Mouse (Mus musculus): ENCODE results near the gene Ndufaf2. TPM values are rescaled to one million over a fixed set of nuclear protein-coding genes. Genes with fewer than 3 reads are reported as not detected.

The Ndufaf2 gene
- polyA plus RNA-seq, 1 experiment from 2014 or later = 101 TPM

GRCm38 (mm10) chr13:108132031-108132819 is 26.2 kb downstream of the Ndufaf2 start:
- H3K4me2 ChIP-seq = no peak overlapping the region
- H3K9ac ChIP-seq = no peak overlapping the region
- no peak overlapping the region for H3K27ac ChIP-seq
- H3K27me3 ChIP-seq = no peaks in the 10 kb centered on the region
- WGBS = 65% methylated on average over 6 of the region's 6 CpGs
- no peaks in the 10 kb centered on the region for H3K9me3 ChIP-seq
- no peak for ATAC-seq (ENCODE audit: insufficient number of reproducible peaks, insufficient read depth, low FRiP score, low TSS enrichment, low read depth)
- H3K36me3 ChIP-seq = no peaks in the 10 kb centered on the region
- H3K4me1 ChIP-seq = peaks cover 4% of the 10 kb centered on the region; the same call in 1 of the 2 replicates
- no peak overlapping the region for H3K4me3 ChIP-seq

GRCm38 (mm10) chr13:108130737-108131136 is 27.7 kb downstream of the Ndufaf2 start:
- 93% methylated on average over 5 of the region's 5 CpGs for WGBS
- Histone ChIP-seq H3K4me1 (peaks cover 4% of the 10 kb centered on the region; the same call in 1 of the 2 replicates), H3K9ac (no peak overlapping the region), H3K27me3 (no peaks in the 10 kb centered on the region), H3K4me3 (no peak overlapping the region), H3K27ac (no peak overlapping the region), H3K4me2 (no peak overlapping the region), H3K36me3 (no peaks in the 10 kb centered on the region), H3K9me3 (no peaks in the 10 kb centered on the region)
- no peak for ATAC-seq (ENCODE audit: insufficient number of reproducible peaks, insufficient read depth, low FRiP score, low TSS enrichment, low read depth)

- no peaks in the 10 kb centered on the region for H3K9me3 ChIP-seq
- ATAC-seq (ENCODE audit: insufficient number of reproducible peaks, insufficient read depth, low FRiP score, low TSS enrichment, low read depth) = no peak
- H3K4me2 ChIP-seq = no peak overlapping the region
- H3K4me1 ChIP-seq = peaks cover 4% of the 10 kb centered on the region; the same call in 1 of the 2 replicates
- no peaks in the 10 kb centered on the region for H3K36me3 ChIP-seq
- no peak overlapping the region for H3K4me3 ChIP-seq
- H3K27ac ChIP-seq = no peak overlapping the region
- WGBS = 55% methylated on average over 7 of the region's 7 CpGs
- no peaks in the 10 kb centered on the region for H3K27me3 ChIP-seq
- no peak overlapping the region for H3K9ac ChIP-seq
Measured at GRCm38 (mm10) chr13:108129070-108129469, 29.4 kb downstream of the Ndufaf2 start.

GRCm38 (mm10) chr13:108127883-108128282 is 30.5 kb downstream of the Ndufaf2 start:
- no peak for ATAC-seq (ENCODE audit: insufficient number of reproducible peaks, insufficient read depth, low FRiP score, low TSS enrichment, low read depth)
- 70% methylated on average over 1 of the region's 1 CpGs for WGBS
- Histone ChIP-seq H3K27me3 (no peaks in the 10 kb centered on the region), H3K9ac (no peak overlapping the region), H3K4me3 (no peak overlapping the region), H3K27ac (no peak overlapping the region), H3K9me3 (no peaks in the 10 kb centered on the region), H3K36me3 (no peaks in the 10 kb centered on the region), H3K4me2 (no peak overlapping the region), H3K4me1 (peaks cover 7% of the 10 kb centered on the region)

- no peak overlapping the region for H3K4me2 ChIP-seq
- WGBS = 12% methylated on average over 1 of the region's 1 CpGs
- ATAC-seq (ENCODE audit: insufficient number of reproducible peaks, insufficient read depth, low FRiP score, low TSS enrichment, low read depth) = no peak
Measured at GRCm38 (mm10) chr13:108127130-108127529, 31.3 kb downstream of the Ndufaf2 start.

GRCm38 (mm10) chr13:108126246-108126645 is 32.2 kb downstream of the Ndufaf2 start:
- no peak for ATAC-seq (ENCODE audit: insufficient number of reproducible peaks, insufficient read depth, low FRiP score, low TSS enrichment, low read depth)
- H3K9me3 ChIP-seq = no peaks in the 10 kb centered on the region
- H3K27me3 ChIP-seq = no peaks in the 10 kb centered on the region
- peaks cover 6% of the 10 kb centered on the region; the same call in 1 of the 2 replicates for H3K4me1 ChIP-seq
- H3K9ac ChIP-seq = no peak overlapping the region
- H3K4me2 ChIP-seq = no peak overlapping the region
- H3K27ac ChIP-seq = no peak overlapping the region
- no peak overlapping the region for H3K4me3 ChIP-seq
- no peaks in the 10 kb centered on the region for H3K36me3 ChIP-seq
- WGBS = 90% methylated on average over 2 of the region's 2 CpGs

More at GRCm38 (mm10) chr13:108127130-108127529, 31.3 kb downstream of the Ndufaf2 start:
- Histone ChIP-seq H3K9ac (no peak overlapping the region), H3K27ac (no peak overlapping the region), H3K27me3 (no peaks in the 10 kb centered on the region), H3K36me3 (no peaks in the 10 kb centered on the region), H3K4me3 (no peak overlapping the region), H3K9me3 (no peaks in the 10 kb centered on the region), H3K4me1 (peaks cover 6% of the 10 kb centered on the region; the same call in 1 of the 2 replicates)

GRCm38 (mm10) chr13:108124096-108124495 is 34.3 kb downstream of the Ndufaf2 start:
- Histone ChIP-seq H3K4me2 (no peak overlapping the region), H3K27me3 (no peaks in the 10 kb centered on the region), H3K36me3 (no peaks in the 10 kb centered on the region), H3K4me3 (no peak overlapping the region), H3K27ac (no peak overlapping the region), H3K9ac (no peak overlapping the region), H3K9me3 (no peaks in the 10 kb centered on the region), H3K4me1 (peaks cover 6% of the 10 kb centered on the region; the same call in 1 of the 2 replicates)
- WGBS = 83% methylated on average over 11 of the region's 11 CpGs
- ATAC-seq (ENCODE audit: insufficient number of reproducible peaks, insufficient read depth, low FRiP score, low TSS enrichment, low read depth) = no peak

- Histone ChIP-seq H3K4me3 (no peak overlapping the region), H3K4me2 (peak overlapping the region; percentile 41), H3K27ac (no peak overlapping the region), H3K27me3 (no peaks in the 10 kb centered on the region), H3K9ac (no peak overlapping the region), H3K36me3 (no peaks in the 10 kb centered on the region), H3K9me3 (no peaks in the 10 kb centered on the region), H3K4me1 (peaks cover 6% of the 10 kb centered on the region; the same call in 1 of the 2 replicates)
- ATAC-seq (ENCODE audit: insufficient number of reproducible peaks, insufficient read depth, low FRiP score, low TSS enrichment, low read depth) = no peak
- 20% methylated on average over 15 of the region's 15 CpGs for WGBS
Measured at GRCm38 (mm10) chr13:108123109-108123723, 35.2 kb downstream of the Ndufaf2 start.

- Histone ChIP-seq H3K27me3 (no peaks in the 10 kb centered on the region), H3K4me3 (no peak overlapping the region), H3K36me3 (no peaks in the 10 kb centered on the region), H3K27ac (no peak overlapping the region), H3K9me3 (no peaks in the 10 kb centered on the region), H3K4me1 (peaks cover 6% of the 10 kb centered on the region; the same call in 1 of the 2 replicates), H3K9ac (no peak overlapping the region), H3K4me2 (no peak overlapping the region)
- no peak for ATAC-seq (ENCODE audit: insufficient number of reproducible peaks, insufficient read depth, low FRiP score, low TSS enrichment, low read depth)
- 85% methylated on average over 9 of the region's 9 CpGs for WGBS
Measured at GRCm38 (mm10) chr13:108119411-108120310, 38.8 kb downstream of the Ndufaf2 start.

- no peak for ATAC-seq (ENCODE audit: insufficient number of reproducible peaks, insufficient read depth, low FRiP score, low TSS enrichment, low read depth)
- Histone ChIP-seq H3K9me3 (no peaks in the 10 kb centered on the region), H3K4me1 (peaks cover 3% of the 10 kb centered on the region; the same call in 1 of the 2 replicates), H3K9ac (no peak overlapping the region), H3K4me3 (no peak overlapping the region), H3K27me3 (no peaks in the 10 kb centered on the region), H3K4me2 (no peak overlapping the region), H3K27ac (no peak overlapping the region), H3K36me3 (no peaks in the 10 kb centered on the region)
- WGBS = 44% methylated on average over 1 of the region's 1 CpGs
Measured at GRCm38 (mm10) chr13:108118188-108118587, 40.2 kb downstream of the Ndufaf2 start.

GRCm38 (mm10) chr13:108117654-108118053 is 40.8 kb downstream of the Ndufaf2 start:
- Histone ChIP-seq H3K4me3 (no peak overlapping the region), H3K4me2 (no peak overlapping the region), H3K27me3 (no peaks in the 10 kb centered on the region), H3K27ac (no peak overlapping the region), H3K9ac (no peak overlapping the region), H3K4me1 (no peaks in the 10 kb centered on the region), H3K9me3 (no peaks in the 10 kb centered on the region), H3K36me3 (no peaks in the 10 kb centered on the region)
- no peak for ATAC-seq (ENCODE audit: insufficient number of reproducible peaks, insufficient read depth, low FRiP score, low TSS enrichment, low read depth)

Data from embryonic facial prominence, embryonic 13.5 days (tissue).